Mouse (Mus musculus) forebrain, embryonic 14.5 days (tissue): Measurements from ENCODE around the gene Mmp9. TPM values are rescaled to one million over a fixed set of nuclear protein-coding genes. Genes with fewer than 3 reads are reported as not detected.

Source experiments
- ATAC-seq: fragments of 200-750 bp; cut with Nextera tagmentation; 2 replicates; pipeline ENCODE4 v1.8.0; 2017; ENCODE audit warnings: mild to moderate bottlenecking, moderate library complexity
- DNase-seq: peaks from one replicate; pipeline ENCODE4 v3.0.0-alpha.2; 2015; ENCODE audit warnings: low spot score
- H3K27ac ChIP-seq: fragments of 300-500 bp; sonication (generic); 2 replicates; pipeline ENCODE4 v1.5.1; 2014; ENCODE audit warnings: low read depth, mild to moderate bottlenecking, control low read depth, low read length, moderate library complexity
- H3K27me3 ChIP-seq: fragments of 300-500 bp; sonication (generic); replicated peaks from 2 replicates; pipeline ENCODE4 v1.6.1; 2014; ENCODE audit warnings: low read length, control low read depth, mixed read lengths; ENCODE audit not compliant: control insufficient read depth, insufficient read depth
- H3K36me3 ChIP-seq: fragments of 300-500 bp; sonication (generic); 2 replicates; pipeline ENCODE4 v1.6.1; 2014; ENCODE audit warnings: low read length, control low read depth; ENCODE audit not compliant: control insufficient read depth, insufficient read depth
- H3K4me1 ChIP-seq: fragments of 300-500 bp; sonication (generic); 2 replicates; pipeline ENCODE4 v1.6.1; 2014; ENCODE audit warnings: antibody characterized with exemption, low read length, control low read depth; ENCODE audit not compliant: control insufficient read depth, insufficient read depth
- H3K4me2 ChIP-seq: fragments of 300-500 bp; sonication (generic); 2 replicates; pipeline ENCODE4 v1.6.1; 2014; ENCODE audit warnings: mild to moderate bottlenecking, control low read depth, low read length
- H3K4me3 ChIP-seq: fragments of 300-500 bp; sonication (generic); 2 replicates; pipeline ENCODE4 v1.5.1; 2014; ENCODE audit warnings: low read depth, low read length, control low read depth
- H3K9ac ChIP-seq: fragments of 300-500 bp; sonication (generic); 2 replicates; pipeline ENCODE4 v1.6.1; 2014; ENCODE audit warnings: mild to moderate bottlenecking, low read length, control low read depth, moderate library complexity
- H3K9me3 ChIP-seq: fragments of 300-500 bp; sonication (generic); replicated peaks from 2 replicates; pipeline ENCODE4 v1.6.1; 2016; ENCODE audit warnings: low read length, control low read depth, mixed read lengths; ENCODE audit not compliant: control insufficient read depth
- WGBS: fragments of 180-500 bp; shearing (Covaris S2); extraction: QIAGEN DNeasy Blood & Tissue Kit; methylation state at CpG from one replicate; pipeline ENCODE4 v1.1.7; 2014; 5-methylcytosine and 5-hydroxymethylcytosine counted together
- polyA plus RNA-seq: library from polyadenylated mRNA; unstranded; fragments of >200 nt; fragmentation: Nextera tagmentation; extraction: Ambion mirVana; gene quantifications from 2 replicates; pipeline ENCODE4 v1.2.1, GENCODE M21; 2014

The Mmp9 gene
- polyA plus RNA-seq, 1 experiment from 2014 or later = 12.8 TPM

DNA sequence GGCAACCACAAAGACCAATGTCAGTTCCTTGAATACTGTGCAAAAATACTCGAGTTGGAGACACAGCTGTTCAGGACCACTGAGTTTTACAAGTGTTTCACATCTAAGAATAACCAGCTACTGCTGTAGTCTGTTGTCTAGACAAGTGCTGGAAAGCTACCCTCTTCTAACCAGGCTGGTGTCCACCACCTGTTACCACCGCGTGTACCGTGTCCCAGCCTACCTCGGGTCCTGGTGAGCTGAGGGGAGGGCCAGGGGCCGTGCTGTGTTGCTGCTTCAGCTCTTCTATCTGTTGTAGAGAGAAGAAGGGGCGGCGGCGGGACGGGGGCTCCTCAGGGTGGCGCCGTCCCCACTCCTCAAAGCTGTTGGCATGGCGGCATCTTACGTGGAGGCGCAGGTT, 41.5 kb upstream of the Mmp9 start:
- no peaks in the 10 kb centered on the region for H3K4me1 ChIP-seq
- no peak overlapping the region for H3K4me3 ChIP-seq
- H3K4me2 ChIP-seq = no peak overlapping the region
- no peaks in the 10 kb centered on the region for H3K9me3 ChIP-seq
- no peaks in the 10 kb centered on the region for H3K27me3 ChIP-seq
- peaks cover 100% of the 10 kb centered on the region for H3K36me3 ChIP-seq
- DNase-seq = no peak
- H3K9ac ChIP-seq = no peak overlapping the region
- no peak overlapping the region for H3K27ac ChIP-seq
- 92% methylated on average over 15 of the region's 15 CpGs for WGBS
- no peak for ATAC-seq

DNA sequence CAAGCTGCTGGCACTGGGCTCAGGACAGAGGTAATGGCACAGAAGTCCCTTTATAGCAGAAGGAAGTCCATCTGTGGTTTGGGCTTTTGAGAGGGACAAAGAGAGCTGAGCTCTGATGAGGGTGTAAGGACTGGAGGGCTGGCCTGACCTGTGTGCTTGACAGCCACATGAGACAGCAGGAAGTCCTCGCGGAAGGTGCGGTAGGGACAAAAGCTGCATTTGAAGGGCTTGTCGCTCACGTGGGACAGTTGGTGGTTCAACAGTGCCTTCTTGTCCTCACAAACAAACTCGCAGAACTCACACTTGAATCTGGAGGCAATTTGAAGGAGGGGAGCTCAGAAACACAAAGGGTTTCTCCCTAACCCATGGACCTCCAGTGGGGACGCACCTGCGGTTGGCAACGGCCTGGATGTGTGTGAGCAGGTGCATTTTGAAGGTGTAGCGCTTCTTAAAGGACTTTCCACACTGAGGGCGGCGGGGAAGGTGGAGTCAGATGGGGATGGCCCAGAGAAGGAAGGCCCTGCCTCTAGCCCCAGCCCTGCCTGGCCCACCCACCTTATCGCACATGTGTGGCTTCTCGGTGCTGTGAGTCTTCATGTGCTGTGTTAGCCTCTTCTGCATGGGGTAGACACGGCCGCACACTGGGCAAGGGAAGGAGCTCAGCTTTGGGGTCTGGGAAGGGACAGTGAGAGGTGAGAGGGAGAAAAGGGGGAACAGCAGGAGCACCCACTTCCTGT, 40.7 kb upstream of the Mmp9 start:
- Histone ChIP-seq H3K4me2 (no peak overlapping the region), H3K9ac (no peak overlapping the region), H3K4me1 (no peaks in the 10 kb centered on the region), H3K36me3 (peaks cover 100% of the 10 kb centered on the region), H3K4me3 (no peak overlapping the region), H3K9me3 (no peaks in the 10 kb centered on the region), H3K27ac (no peak overlapping the region), H3K27me3 (no peaks in the 10 kb centered on the region)
- 90% methylated on average over 16 of the region's 16 CpGs for WGBS
- ATAC-seq (no peak), DNase-seq (no peak)

GRCm38 (mm10) chr2:164901380-164901779, 39.2 kb upstream of the Mmp9 start:
- DNase-seq (no peak), ATAC-seq (no peak)
- Histone ChIP-seq H3K27me3 (no peaks in the 10 kb centered on the region), H3K36me3 (peaks cover 99% of the 10 kb centered on the region), H3K4me2 (no peak overlapping the region), H3K27ac (no peak overlapping the region), H3K9ac (no peak overlapping the region), H3K4me3 (no peak overlapping the region), H3K9me3 (0 out of 2 replicates have a peak, but pooled peaks cover 3% of the 10 kb centered on the region), H3K4me1 (no peaks in the 10 kb centered on the region)
- WGBS = 91% methylated on average over 13 of the region's 13 CpGs

DNA sequence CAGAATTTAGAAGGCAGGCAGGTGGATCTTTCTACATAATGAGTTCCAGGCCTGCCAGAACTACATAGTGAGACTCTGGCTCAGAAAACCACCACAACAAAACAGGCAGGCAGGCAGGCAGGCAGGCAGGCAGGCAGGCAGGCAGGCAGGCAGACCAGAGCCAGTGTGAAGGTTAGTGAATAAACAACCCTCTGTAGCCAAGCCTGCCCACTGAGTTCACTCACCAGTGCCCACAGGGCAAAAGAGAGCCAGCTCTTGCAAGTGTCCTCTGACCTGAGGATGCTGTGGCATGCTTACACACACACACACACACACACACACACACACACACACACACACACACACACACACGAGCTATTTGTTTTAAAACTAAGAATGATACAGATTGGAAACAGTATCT, 37.1 kb upstream of the Mmp9 start:
- H3K4me3 ChIP-seq = no peak overlapping the region
- no peak overlapping the region for H3K27ac ChIP-seq
- ATAC-seq (no peak), DNase-seq (no peak)
- no peak overlapping the region for H3K4me2 ChIP-seq
- H3K4me1 ChIP-seq = no peaks in the 10 kb centered on the region
- H3K27me3 ChIP-seq = no peaks in the 10 kb centered on the region
- 0 out of 2 replicates have a peak, but pooled peaks cover 4% of the 10 kb centered on the region for H3K9me3 ChIP-seq
- H3K36me3 ChIP-seq = peaks cover 99% of the 10 kb centered on the region
- no CpG with 5 or more reads among the region's 1 CpGs for WGBS
- no peak overlapping the region for H3K9ac ChIP-seq

DNA sequence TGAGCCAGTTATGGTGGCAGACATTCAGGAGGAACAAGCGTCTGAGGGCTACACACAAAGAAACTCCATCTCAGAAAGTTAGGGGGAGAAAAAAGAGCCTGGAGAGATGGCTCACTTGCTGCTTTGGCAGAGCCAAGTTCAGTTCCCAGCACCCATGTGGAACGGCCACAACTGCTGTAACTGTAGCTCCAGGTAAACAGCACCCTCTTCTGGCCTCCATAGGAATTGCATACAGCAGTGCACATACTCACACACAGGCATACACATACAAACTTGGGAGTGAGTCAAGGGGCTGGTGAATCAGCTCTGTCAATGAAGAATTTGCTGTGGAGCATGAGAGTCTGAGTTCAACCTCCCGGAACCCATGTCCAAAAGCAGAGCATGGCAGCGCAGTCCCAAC, 34.5 kb upstream of the Mmp9 start:
- Histone ChIP-seq H3K4me1 (peaks cover 9% of the 10 kb centered on the region), H3K9me3 (0 out of 2 replicates have a peak, but pooled peaks cover 4% of the 10 kb centered on the region), H3K9ac (no peak overlapping the region), H3K27me3 (no peaks in the 10 kb centered on the region), H3K4me2 (no peak overlapping the region), H3K36me3 (peaks cover 86% of the 10 kb centered on the region), H3K27ac (no peak overlapping the region), H3K4me3 (no peak overlapping the region)
- DNase-seq (no peak), ATAC-seq (no peak)
- 97% methylated on average over 4 of the region's 4 CpGs for WGBS

DNA sequence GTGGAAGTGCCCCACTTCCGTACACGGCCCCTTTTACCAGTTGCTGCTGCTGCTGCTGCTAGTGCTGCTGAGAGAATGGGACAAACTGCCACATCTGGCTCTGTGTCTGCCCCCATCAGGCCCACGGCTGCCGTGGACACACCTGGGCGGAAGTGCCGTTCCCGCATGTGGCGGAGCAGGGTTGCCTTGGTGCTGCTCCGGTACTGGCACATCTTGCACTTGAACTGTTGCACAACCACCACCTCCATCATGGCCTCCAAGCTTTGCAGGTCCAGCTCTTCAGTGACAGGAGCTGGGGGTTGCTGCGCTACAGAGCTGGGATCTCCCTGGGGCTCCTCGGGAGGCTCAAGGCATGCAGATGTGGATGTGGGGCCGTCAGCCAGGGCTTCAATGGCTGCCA, 33.1 kb upstream of the Mmp9 start:
- Histone ChIP-seq H3K4me3 (no peak overlapping the region), H3K36me3 (peaks cover 72% of the 10 kb centered on the region), H3K27ac (no peak overlapping the region), H3K4me1 (peaks cover 14% of the 10 kb centered on the region), H3K4me2 (no peak overlapping the region), H3K9ac (no peak overlapping the region), H3K27me3 (no peaks in the 10 kb centered on the region), H3K9me3 (0 out of 2 replicates have a peak, but pooled peaks cover 4% of the 10 kb centered on the region)
- ATAC-seq = no peak
- no peak for DNase-seq
- 98% methylated on average over 12 of the region's 12 CpGs for WGBS

GRCm38 (mm10) chr2:164908011-164908410, 32.6 kb upstream of the Mmp9 start:
- H3K27me3 ChIP-seq = no peaks in the 10 kb centered on the region
- H3K27ac ChIP-seq = no peak overlapping the region
- peaks cover 67% of the 10 kb centered on the region for H3K36me3 ChIP-seq
- no peak overlapping the region for H3K4me2 ChIP-seq
- ATAC-seq (no peak), DNase-seq (no peak)
- 97% methylated on average over 5 of the region's 5 CpGs for WGBS
- peaks cover 14% of the 10 kb centered on the region for H3K4me1 ChIP-seq
- H3K9ac ChIP-seq = no peak overlapping the region
- 0 out of 2 replicates have a peak, but pooled peaks cover 4% of the 10 kb centered on the region for H3K9me3 ChIP-seq
- H3K4me3 ChIP-seq = no peak overlapping the region

GRCm38 (mm10) chr2:164909100-164909499, 31.5 kb upstream of the Mmp9 start:
- peaks cover 14% of the 10 kb centered on the region for H3K4me1 ChIP-seq
- H3K4me2 ChIP-seq = no peak overlapping the region; the same call in 1 of the 2 replicates
- 92% methylated on average over 3 of the region's 3 CpGs for WGBS
- H3K36me3 ChIP-seq = peaks cover 56% of the 10 kb centered on the region
- 0 out of 2 replicates have a peak, but pooled peaks cover 4% of the 10 kb centered on the region for H3K9me3 ChIP-seq
- ATAC-seq (no peak), DNase-seq (no peak)
- no peak overlapping the region for H3K27ac ChIP-seq
- no peak overlapping the region for H3K4me3 ChIP-seq
- H3K27me3 ChIP-seq = no peaks in the 10 kb centered on the region
- no peak overlapping the region for H3K9ac ChIP-seq

- H3K4me2 ChIP-seq = peak overlapping the region; percentile 87
- peak overlapping the region; percentile 81; the same call in 1 of the 2 replicates for H3K4me3 ChIP-seq
- no peaks in the 10 kb centered on the region for H3K27me3 ChIP-seq
- 0 out of 2 replicates have a peak, but pooled peaks cover 4% of the 10 kb centered on the region for H3K9me3 ChIP-seq
- ATAC-seq (no peak), DNase-seq (no peak)
- H3K27ac ChIP-seq = no peak overlapping the region
- peak overlapping the region; percentile 96; the same call in 1 of the 2 replicates for H3K9ac ChIP-seq
- H3K36me3 ChIP-seq = peaks cover 51% of the 10 kb centered on the region
- H3K4me1 ChIP-seq = peaks cover 14% of the 10 kb centered on the region
- 90% methylated on average over 1 of the region's 1 CpGs for WGBS
Measured at GRCm38 (mm10) chr2:164909542-164909941, 31.0 kb upstream of the Mmp9 start.
